Mouse (Mus musculus): ENCODE measurements around the gene Kcna4. TPM values are rescaled to one million over a fixed set of nuclear protein-coding genes. Genes with fewer than 3 reads are reported as not detected.

Gene Kcna4
- polyA plus RNA-seq, 1 experiment, result 5.4 TPM

GRCm38 (mm10) chr2:107324090-107324489 lies 33.7 kb downstream of the Kcna4 start:
- DNase-seq (ENCODE audit: low read depth), result no peak
- TF ChIP-seq POLR2A (IDR thresholded peaks at IDR 0.05; ENCODE audit: borderline replicate concordance, extremely low read depth, insufficient read depth, insufficient read length, poor library complexity, severe bottlenecking), result no peak
- no peak for TF ChIP-seq CTCF (IDR thresholded peaks at IDR 0.05; ENCODE audit: borderline replicate concordance, extremely low read depth, insufficient read depth, insufficient read length)

DNA sequence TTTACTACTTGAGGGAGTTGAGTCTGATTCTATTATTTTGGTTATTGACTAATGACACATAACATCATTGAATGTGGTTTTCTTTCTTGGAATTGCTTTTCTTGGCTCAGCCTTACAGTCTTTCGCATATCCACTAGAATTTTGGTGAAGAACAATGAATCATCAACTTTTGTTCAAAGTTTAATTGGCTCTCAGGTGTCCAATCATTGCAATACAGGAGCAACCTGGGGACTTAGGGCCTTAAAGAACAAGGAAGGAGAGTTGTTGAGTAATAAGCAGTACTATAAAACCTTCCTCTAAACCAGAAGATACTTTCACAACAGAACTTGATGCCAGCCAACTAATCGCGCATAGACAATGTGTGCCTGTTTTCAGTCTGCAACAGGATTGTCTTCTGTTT lies 36.8 kb downstream of the Kcna4 start:
- no peak for TF ChIP-seq POLR2A (IDR thresholded peaks at IDR 0.05; ENCODE audit: borderline replicate concordance, extremely low read depth, insufficient read depth, insufficient read length, poor library complexity, severe bottlenecking)
- no peak for TF ChIP-seq CTCF (IDR thresholded peaks at IDR 0.05; ENCODE audit: borderline replicate concordance, extremely low read depth, insufficient read depth, insufficient read length)
- DNase-seq (ENCODE audit: low read depth), result no peak

GRCm38 (mm10) chr2:107341291-107341690 lies 50.9 kb downstream of the Kcna4 start:
- TF ChIP-seq CTCF (IDR thresholded peaks at IDR 0.05; ENCODE audit: borderline replicate concordance, extremely low read depth, insufficient read depth, insufficient read length), result no peak
- TF ChIP-seq POLR2A (IDR thresholded peaks at IDR 0.05; ENCODE audit: borderline replicate concordance, extremely low read depth, insufficient read depth, insufficient read length, poor library complexity, severe bottlenecking), result no peak
- DNase-seq (ENCODE audit: low read depth), result no peak

- DNase-seq (ENCODE audit: low read depth), result peak; percentile 56
- TF ChIP-seq CTCF (IDR thresholded peaks at IDR 0.05; ENCODE audit: borderline replicate concordance, extremely low read depth, insufficient read depth, insufficient read length) (no peak), POLR2A (IDR thresholded peaks at IDR 0.05; ENCODE audit: borderline replicate concordance, extremely low read depth, insufficient read depth, insufficient read length, poor library complexity, severe bottlenecking) (no peak)
These were observed 54.4 kb downstream of the Kcna4 start for GRCm38 (mm10) chr2:107344807-107345206.

DNA sequence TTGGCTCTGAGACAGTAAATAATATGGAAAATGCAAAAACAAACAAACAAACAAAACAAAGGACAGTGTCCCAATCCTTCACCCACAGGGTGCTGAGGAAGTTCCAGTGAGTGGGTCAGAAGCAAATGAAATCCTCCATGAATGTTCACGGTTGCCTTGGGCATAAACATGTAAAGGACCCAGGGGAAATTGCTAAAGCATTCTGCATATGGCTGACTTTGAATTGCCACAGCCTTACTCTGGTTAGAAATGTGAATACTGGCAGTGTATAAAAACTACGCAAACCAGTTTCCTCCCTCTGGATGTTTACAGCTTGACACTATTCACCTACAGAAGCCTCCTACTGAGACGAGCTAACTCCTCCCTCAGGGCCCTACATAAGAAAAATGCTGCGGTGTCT lies 54.9 kb downstream of the Kcna4 start:
- no peak for TF ChIP-seq POLR2A (IDR thresholded peaks at IDR 0.05; ENCODE audit: borderline replicate concordance, extremely low read depth, insufficient read depth, insufficient read length, poor library complexity, severe bottlenecking)
- no peak for TF ChIP-seq CTCF (IDR thresholded peaks at IDR 0.05; ENCODE audit: borderline replicate concordance, extremely low read depth, insufficient read depth, insufficient read length)
- peak; percentile 17 for DNase-seq (ENCODE audit: low read depth)

Other genes starting within 250 kb of the Kcna4 start
- gene Fshb, start 231.0 kb upstream of the Kcna4 start, polyA plus RNA-seq (2012; rRNA removed), result not detected in 2 replicates